Mouse (Mus musculus): ENCODE measurements around the gene Spns2.

DNA sequence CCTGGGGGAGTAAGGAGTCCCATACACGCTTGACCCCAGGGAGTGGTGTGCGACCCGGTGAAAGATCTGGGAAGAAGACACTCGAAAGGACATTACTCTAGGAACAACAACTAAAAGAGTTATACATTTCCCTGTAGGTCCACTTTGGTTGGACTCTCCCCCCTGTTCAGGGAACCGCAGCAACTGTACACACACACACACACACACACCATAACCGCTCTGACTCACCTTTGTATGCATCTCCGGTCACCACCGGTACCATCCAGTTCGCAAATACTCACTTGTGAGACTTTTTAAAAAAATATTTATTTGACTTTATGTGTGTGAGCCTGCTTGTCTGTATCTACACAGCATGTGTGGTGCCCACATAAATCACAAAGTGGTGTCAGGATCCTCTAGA, 77.8 kb downstream of the Spns2 start:
- TF ChIP-seq CTCF (IDR thresholded peaks at IDR 0.05; ENCODE audit: low read depth, low read length): no peak
- TF ChIP-seq POLR2A (IDR thresholded peaks at IDR 0.05; ENCODE audit: borderline replicate concordance, low read depth, low read length): no peak
